Mouse (Mus musculus) adipose tissue, adult 10 weeks (tissue): ENCODE data around the gene Ppp3r2. TPM values are rescaled to one million over a fixed set of nuclear protein-coding genes. Genes with fewer than 3 reads are reported as not detected.

ENCODE experiments used
- polyA plus RNA-seq: library from polyadenylated mRNA; stranded (reverse); fragments of 350-450 nt; fragmentation: Illumina TruSeq; extraction: RNeasy Lipid Tissue Mini Kit (QIAGEN cat#74804); gene quantifications from one replicate; pipeline ENCODE4 v1.2.3, GENCODE M21; 2014; ENCODE audit warnings: low read depth, low replicate concordance

Ppp3r2 gene
- 5.1 TPM for polyA plus RNA-seq

DNA sequence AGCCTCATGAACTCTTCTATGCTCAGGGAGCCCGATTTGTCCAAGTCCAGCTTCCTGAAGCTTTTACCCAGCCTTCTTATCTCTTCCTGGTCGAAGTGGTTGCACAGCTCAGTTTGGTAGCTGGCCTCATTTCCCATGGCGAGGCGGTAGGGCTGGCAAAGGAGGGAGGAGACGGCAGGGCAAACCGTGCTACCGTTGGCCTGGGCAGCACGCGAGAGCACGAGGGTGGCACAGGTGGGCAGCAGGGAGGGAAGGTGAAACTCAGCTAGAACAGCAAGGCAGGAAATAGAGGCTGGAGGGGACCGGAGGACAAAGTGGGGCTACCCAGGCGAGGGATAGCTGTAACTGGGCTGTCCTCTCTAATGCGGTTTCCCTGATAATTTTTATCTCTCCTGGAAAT is at the start of gene Ppp3r2:
Ppp3r2 (minus strand) TSS at position 213 of the 400 bp plus-strand sequence.

DNA sequence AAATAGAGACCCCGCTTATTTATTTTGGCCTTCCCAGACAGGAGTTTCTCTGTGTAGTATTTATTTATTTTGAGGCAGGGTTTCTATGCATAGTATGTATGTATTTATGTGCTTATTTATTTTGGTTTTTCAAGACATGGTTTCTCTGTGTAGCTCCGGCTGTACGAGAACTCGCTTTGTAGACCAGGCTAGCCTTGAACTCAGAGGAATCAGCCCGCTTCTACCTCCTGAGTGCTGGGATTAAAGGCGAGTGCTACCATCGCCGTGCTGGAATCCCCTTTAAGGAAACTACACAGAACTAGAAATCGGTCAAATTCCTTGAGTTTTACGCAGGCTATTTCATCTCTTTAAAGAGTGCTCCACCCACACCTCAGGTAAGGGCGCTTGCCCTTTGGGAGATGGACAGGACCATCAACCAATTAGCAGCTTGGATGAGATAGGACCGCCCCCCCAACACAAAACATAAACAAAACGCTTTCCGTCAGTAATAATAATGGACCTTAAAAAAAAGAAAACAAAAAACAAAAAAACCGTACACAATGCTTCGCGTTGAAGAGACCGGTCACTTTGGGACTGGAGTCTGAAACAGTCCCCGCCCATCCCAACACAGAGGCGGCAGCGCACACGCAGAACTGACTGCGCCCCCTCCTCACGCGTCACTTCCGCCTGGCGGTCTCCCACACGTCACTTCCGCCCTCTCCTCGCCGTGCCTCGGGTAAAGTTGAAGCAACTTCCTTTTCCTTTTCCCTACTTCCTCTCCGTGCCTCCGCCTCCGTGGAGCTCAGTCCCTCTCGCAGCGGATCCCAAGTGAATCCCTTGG is 50.3 kb downstream of the Ppp3r2 start, which contains the start of gene Rnf20:
Rnf20 (plus strand) TSS at position 688 of the 820 bp plus-strand sequence.

Other genes with a start within 250 kb of the Ppp3r2 start
- 3.6 TPM for gene Acnat1, start 208.1 kb downstream of the Ppp3r2 start, polyA plus RNA-seq
- gene Baat, start 175.5 kb downstream of the Ppp3r2 start, polyA plus RNA-seq, result not detected
- 26.8 TPM for gene Mrpl50, start 160.9 kb downstream of the Ppp3r2 start, polyA plus RNA-seq
- 12.2 TPM for gene Zfp189, start 160.8 kb downstream of the Ppp3r2 start, polyA plus RNA-seq
- gene Aldob, start 132.5 kb downstream of the Ppp3r2 start, polyA plus RNA-seq, result 7.7 TPM
- gene Tmem246, start 84.1 kb downstream of the Ppp3r2 start, polyA plus RNA-seq, result 3.7 TPM
- 34.3 TPM for gene Rnf20, start 50.0 kb downstream of the Ppp3r2 start, polyA plus RNA-seq
- gene Grin3a, start 163.7 kb upstream of the Ppp3r2 start, polyA plus RNA-seq, result not detected